Mouse (Mus musculus) A20 (cell line): ENCODE measurements around the gene Acod1.

Source experiments
- DNase-seq: peaks from one replicate; pipeline ENCODE4 v3.0.0-alpha.2; 2011; ENCODE audit warnings: low read depth, low spot score

Acod1 gene

DNA sequence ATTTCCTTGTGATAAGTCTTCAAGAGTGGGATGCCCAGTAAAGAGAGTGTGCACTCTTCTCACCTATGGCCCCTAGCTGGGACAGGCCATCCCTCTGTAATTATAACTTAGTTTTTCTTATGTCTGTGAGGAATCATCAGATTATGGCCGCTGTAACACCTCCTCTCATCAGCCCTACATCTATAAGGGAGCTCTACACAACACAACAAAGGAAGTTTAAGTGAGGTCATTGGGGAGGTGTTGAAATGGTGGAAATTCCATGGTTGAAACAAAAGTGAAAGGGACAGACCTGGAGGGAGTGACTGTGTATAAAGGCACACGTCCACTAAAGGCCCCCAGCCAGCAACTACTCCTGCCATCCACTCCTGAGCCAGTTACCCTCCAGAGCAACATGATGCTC, at the start of gene Acod1:
Acod1 (plus strand) TSS at position 301 of the 400 bp plus-strand sequence.
- DNase-seq, result no peak

DNA sequence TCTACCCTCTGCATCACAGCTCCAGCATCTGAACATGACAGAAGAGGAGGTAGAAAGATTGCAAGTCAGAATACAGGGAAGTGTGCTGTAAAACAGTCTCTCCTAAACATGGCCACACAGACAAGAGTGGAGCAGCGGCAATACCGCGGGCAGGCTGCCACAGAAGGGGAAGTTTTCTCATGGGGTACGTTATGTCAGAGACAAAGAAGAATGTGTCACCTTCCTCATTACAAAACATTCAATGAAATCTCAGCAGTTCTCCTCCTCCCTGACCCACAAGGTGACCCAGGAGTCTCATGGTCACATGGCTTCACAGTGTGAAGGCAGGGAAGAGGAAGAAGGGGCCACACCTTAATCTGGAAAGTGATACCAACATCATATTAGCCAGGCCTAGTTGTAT, 39.0 kb upstream of the Acod1 start:
- no peak for DNase-seq

DNA sequence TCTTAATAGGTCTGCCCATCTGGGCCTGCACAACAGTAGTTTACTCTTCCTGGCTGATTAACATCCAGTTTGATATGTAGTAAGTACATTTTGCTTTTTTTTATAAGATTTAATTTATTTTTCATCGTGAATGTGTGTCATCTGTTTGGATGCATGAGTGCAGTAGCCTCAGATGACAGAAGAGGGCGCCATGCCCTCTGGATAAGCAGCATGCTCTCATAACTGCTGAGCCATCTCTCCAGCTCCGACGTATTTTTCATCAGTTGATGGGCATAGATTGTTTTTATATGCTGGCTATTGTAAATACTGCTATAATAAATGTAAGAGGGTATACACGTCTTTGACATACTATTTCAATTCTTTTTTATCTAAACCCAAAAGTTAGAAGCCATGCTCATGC, 35.0 kb upstream of the Acod1 start:
- DNase-seq, result peak; percentile 91

DNA sequence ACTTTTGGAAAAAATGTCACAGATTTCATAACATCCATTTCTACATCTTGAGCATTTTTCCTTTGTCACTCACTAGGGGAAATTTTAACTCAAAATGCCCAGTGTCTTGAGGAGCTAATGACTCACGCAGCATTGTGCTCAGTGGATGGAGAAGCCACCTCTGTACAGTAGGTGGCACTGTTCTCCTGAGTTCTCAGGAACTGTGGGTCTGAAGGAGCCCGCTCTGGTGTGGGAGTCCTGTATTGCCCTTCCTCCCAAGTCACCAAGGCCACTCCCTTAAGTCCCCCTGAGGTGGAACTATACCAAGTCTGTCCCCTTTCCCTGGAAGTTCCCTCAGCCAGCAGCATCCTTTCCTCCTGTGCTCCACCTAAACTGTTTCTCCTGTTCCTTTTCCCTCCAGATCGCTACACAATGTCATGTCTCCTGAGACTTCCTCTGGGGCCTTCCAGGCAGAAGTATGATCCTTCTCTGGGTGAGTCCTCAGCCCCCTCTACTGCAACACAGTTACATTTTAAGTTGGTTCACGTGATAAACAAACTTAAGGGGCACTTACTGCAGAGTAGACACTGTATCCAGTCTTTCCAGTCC, 34.1 kb upstream of the Acod1 start:
- peak; percentile 95 for DNase-seq

DNA sequence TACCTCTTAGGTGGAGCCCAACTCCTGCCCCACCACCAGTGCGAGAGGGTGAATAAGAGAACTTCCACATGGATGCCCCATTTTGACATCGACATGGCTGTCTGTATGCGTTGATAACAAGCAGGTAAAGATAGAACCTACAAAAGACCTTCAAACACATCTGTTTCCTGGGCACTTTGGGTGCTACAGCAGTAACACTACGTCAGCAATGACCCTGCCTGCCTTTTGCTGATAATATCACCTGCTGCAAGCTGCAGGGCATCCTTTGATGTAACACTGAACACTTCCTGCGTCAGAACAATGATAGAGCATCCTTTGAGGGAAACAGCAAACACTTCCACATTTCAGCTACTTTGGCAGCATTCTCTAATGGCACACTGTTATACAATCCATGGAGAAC, 29.8 kb upstream of the Acod1 start:
- no peak for DNase-seq

DNA sequence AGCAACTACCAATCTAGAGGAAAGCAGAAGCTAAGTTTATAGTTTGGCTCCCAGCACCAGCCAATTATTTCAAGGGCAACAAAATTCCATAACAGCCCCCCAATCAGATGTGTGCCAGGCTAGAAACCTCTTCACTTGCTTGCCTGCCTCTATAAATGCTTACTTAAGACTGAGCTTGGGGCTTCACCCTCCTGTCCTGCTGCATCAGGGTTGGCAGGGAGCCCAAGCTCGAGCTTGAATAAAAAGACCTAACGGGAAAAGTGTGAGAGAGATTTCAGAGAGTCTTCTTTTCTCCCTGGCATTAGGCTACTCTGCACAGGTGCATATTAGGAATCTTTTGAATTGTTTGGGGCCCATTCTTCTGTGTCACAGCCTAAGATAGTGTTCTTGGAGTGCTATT, 26.7 kb upstream of the Acod1 start:
- no peak for DNase-seq

DNA sequence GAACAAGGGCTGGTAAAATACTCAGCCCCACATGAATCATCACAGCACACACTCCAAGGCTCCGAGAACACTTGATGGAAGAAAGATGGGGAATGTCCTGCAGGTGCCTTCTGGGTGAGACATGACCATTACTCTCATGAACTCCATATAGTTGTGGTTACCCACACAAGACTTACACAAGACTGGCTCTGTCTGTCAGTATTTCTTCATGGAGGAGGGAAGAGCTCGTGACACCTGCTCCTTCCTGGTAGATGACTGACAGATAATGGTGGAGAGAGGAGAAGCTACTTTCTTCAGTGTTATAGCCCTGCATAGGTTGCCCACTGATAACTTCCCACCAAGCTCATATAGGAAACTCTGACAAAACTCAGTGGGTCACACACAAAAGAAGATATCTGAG, 17.6 kb upstream of the Acod1 start:
- no peak for DNase-seq

DNA sequence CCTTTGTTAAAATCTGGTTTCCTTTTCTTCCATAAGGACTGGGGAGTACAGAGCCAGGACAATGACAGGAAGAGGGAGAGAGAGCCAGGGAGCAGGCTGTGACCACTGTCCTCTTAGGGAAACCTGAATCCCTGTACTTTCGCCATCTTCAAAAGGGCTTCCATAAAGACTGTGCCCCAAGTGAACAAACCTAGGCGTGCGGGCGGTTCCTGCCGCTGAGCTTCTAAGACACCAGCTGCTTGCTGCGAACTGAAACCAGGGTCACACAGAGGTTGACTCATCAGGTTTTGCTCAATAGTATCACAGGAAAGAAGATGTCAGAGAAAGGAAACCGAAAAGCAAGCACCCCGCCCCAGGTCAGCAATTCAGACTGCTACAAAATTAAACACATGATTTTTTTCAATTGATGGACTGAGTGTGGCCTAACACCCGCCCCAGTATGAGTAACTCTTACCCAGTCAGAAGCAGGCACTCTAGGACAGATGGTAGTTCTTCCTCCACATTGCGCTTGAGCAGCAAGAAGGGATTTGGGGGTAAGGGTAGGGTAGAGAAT, 13.4 kb upstream of the Acod1 start:
- DNase-seq, result peak; percentile 94

DNA sequence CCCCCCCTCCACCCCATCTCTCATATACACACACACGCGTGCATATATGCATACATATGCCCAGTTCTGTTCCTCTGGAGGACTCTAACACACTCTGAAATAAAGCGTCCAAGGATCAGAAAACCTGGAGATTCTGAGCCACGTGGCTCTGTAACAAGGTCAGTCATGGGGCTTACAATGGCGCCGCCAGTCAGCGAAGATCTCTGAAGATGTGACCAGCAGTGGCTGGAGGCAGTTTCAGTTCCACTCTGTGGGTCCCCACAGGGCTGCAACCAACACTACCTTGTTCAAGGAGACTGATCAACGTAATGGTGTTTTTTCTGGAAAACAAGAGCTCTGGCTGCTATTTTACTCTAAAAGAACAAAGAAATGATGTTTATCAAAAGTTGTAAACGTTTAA, 12.7 kb upstream of the Acod1 start:
- peak; percentile 95 for DNase-seq

DNA sequence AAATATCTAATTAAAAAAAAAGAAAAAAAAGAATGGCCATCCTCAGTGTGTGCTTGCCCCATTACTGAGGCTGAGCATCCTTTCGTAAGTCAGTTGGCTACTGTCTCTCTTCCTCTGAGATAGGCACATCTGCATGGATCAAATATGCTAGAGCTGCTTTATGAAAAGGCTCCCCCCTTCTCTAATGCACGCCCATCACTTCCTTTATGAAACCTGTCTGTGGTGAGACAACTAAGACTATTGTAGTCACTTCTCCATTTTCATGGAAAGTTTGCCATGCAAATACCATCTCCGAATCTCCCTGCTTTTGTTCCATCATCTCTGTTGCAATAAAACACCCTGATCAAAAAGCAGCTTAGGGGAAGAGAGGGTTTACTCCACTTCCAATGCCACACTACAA, 9.8 kb upstream of the Acod1 start:
- peak; percentile 87 for DNase-seq

DNA sequence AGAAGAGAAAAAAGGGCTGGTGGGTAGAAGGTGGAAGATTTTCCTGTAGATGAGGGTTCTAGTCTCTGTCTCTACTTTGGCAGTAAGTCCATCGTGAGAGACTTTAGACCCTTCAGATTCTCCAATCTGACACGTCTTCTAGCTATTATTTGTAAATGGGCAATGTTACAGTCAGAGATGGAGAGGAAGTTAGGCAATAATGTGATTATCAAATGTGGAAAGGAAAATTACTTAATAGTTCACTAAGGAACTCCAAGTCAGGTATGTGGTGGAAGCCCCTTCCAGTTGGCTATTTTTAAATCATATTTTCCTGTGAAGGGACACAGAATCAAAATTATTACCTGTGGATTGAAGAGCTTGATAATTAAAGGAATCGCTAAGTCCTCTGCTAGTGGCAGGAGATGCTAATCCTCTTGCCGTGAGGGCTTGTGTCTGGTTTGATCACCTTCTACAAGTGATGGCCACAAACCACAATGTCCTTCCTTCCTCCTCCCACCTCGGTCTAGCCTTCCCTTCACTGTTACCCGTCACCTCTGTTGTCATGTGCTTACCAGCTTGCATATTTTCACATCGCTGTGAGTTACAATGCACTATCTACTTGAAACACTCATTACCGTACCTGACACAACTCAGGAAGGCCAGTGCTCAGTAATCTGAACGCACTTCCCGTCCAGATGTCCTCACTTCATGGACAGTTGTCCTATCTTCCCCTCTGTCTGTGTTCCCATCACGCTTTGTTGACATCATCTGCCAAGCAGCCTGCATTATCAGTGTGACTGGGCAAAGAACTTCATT, 1.7 kb downstream of the Acod1 start:
- no peak for DNase-seq

DNA sequence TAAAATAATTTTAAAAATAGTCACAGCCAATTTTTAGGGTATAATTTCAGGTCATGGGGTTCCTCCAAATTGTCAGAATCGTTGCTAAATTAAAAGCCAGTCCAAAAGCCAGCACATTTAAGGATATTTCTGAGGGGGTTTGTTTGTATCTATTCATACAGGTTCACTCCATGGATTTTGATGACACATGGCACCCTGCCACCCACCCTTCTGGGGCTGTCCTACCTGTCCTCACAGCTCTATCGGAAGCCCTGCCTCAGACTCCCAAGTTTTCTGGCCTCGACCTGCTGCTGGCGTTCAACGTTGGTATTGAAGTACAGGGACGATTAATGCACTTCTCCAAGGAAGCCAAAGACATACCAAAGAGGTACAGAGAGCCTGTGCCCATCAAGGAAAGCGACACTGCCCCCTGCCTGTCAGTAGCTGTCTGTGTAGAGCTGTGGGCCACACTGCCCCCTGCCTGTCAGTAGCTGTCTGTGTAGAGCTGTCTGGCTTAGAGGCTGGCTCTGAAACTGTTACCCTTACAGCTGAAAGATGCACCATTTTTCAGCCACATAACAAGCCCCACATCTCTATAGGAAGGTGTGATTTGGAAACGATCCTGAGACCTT, 4.5 kb downstream of the Acod1 start:
- peak; percentile 93 for DNase-seq

DNA sequence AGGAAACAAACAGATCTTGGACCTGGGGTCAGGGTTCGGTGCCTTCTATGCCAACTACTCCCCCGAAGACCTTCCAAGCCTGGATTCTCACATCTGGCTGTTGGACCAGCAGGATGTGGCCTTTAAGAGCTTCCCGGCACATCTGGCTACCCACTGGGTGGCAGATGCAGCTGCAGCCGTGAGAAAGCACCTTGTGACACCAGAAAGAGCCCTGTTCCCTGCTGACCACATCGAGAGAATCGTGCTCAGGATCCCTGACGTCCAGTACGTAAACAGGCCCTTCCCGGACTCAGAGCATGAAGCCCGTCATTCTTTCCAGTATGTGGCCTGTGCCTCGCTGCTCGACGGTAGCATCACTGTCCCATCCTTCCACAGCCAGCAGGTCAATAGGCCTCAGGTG, 8.0 kb downstream of the Acod1 start:
- DNase-seq, result no peak

DNA sequence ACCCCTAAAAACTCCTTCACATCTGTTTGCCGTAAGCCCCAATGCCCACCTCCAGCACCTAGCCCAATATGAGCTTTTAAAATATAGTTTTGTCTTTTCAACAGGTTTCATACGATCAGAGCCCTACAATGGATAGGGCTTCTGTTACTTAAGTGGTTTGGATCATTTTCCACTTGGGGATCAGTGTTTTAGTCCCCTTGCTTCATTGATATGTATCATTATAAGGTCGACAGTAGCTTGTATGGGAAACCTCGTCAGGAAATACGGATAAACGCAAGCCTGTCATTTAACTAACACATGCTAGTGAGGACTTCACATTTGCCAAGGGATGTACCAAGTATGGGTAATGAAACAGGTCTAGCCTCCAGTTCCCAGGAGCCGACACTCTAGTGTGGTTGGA, 9.8 kb downstream of the Acod1 start:
- DNase-seq, result no peak

DNA sequence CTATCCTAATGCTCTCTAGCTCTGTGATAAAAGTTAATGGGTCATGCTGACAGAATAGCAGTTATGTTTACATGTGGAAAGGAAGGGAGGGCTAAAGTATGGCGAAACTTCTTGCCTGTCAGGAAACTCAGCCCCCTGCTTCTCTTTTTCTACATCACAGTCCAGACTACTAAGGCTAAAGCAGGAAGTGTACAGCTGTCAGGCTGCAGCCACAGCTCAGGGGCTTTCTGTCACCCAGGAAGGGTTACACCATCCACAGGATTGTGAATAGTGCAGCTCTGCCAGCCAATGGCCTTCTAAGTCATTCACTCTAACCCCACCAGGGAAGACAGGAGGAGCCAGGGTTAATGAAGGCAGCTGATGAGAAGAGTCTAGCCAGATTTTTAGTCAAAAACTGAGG, 12.2 kb downstream of the Acod1 start:
- DNase-seq, result peak; percentile 45

DNA sequence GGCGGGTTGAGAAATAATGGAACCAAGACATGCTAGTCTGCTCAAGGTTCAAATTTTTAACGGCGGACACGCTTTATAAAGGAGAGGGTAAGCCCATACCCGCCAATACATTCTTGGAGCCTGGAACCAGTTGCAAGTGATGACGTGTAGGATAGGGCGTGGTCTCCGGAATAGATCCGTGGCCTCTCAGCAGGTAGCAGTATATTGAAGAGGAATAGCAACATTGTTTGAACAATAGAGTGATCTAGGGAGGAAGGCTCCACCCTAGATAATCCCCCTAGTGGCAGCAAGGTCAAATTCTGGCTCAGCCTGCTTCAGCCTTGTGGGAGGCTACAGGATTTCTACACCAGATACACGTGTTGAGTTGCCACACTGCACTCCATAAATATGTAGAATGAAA, 12.7 kb downstream of the Acod1 start:
- no peak for DNase-seq

DNA sequence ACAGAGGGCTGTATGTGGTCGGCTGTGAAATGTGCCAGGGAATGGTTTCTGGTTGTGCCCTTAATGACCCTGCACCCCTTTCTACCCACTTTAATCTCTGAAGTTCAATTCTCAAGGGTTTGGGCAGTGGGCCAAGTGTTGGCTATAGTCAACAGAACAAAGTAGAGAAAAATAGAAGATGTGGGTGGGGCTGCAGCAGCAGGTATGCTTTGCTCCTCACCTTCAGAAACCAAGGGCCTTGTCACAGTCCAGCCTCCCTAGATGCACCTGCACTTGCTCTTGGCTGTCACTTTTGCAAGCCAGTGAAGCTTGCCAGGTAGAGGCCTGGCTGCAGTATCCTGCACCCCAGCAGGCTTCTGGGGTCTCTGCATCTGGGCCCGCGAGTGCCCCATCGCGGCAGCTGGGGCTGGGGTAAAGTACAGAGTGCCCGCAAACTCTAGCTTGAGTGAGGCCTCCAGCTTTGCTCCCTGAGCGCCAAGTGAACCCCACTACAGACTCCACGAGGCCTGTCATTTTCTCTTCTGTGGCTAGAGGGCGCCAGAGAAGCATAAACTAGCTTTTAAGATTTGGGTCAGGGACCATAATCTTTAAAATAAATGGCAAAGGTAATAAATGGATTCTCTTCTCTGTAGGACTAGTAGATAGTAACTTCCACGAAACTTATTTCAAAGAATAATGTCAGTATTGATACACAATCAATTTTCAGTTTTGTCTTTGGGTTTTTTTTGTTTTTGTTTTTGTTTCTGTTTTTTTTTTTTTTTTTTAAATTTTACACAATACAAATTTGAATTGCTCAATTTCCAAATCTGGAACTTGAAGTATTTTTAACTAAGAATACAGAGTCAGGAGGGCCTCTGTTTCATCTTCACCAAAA, 18.8 kb downstream of the Acod1 start:
- peak; percentile 90 for DNase-seq

DNA sequence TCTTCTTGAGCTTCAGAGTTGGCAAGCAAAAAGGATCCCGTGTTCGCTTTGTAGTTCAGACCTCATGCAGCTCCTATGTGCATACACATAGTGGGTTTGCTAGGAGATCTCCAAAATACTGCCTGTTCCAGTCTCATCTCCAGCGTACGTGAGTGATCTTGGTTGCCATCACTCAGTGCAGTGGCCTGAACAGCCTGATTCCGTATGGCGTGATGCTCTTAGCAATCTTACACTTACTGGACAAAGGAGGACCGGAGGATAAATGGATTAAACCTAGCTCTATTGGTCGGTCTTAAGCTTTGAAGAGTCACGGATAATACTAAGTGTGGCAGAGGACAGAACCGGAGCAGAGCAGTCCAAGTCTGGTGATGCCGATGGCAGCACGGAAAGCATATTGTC, 22.7 kb downstream of the Acod1 start:
- DNase-seq, result no peak

DNA sequence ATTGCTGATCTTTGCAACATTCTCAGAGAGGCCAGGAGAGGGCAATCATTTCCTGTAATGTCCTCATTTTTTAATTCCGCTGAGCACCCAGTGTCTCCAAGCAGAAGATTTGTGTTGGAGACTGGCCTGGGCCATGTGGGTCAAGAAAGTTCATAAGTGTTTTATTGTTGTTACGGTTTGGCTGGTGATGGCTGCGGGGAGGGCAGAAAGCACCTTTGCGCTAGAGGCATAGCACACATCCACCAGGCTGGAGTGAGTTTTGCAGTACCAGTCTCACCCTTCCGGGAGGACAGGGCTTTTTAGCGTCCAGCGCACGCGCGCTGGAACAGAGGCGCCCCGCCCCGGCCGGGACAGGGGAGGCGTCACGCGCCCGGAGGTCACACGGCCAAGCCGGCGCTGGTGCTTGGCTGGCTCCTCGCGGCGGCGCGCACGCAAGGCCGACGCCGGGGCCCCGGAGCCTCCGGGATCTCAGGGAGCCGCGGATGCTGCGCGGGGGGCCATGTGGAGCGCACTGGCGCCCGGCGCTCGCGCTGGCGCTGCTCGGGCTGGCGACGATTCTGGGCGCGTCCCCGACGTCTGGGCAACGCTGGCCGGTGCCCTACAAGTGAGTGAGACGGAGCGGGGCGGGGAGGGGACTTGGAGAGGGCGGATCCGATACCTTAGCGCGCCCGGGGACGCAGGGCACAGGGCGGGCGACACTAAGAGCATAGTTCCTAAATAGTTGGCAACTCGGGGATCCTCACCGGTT, 23.3 kb downstream of the Acod1 start, which contains the start of gene Cln5:
Cln5 (plus strand) TSS at position 353 of the 748 bp plus-strand sequence.
- peak; percentile 99 for DNase-seq

DNA sequence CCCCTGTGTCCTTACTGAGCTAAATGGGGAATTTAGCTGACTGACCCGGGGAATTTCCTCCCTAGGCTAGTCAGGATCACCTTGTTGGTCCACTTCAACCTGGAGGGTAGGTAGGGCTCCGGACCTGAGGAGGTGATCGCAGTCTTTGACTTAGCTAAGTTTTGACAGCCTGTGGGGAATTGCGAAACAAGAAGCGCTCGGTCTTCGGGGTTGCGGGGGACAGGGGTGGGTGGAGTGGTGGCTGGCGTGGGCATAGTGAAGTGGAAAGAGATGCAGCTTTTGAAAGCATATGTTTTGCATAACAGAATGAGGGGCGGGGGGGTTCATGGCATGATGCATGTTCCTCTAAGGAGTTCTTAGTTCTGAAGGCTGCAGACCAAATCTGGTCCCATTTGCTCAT, 24.0 kb downstream of the Acod1 start:
- DNase-seq, result peak; percentile 80

DNA sequence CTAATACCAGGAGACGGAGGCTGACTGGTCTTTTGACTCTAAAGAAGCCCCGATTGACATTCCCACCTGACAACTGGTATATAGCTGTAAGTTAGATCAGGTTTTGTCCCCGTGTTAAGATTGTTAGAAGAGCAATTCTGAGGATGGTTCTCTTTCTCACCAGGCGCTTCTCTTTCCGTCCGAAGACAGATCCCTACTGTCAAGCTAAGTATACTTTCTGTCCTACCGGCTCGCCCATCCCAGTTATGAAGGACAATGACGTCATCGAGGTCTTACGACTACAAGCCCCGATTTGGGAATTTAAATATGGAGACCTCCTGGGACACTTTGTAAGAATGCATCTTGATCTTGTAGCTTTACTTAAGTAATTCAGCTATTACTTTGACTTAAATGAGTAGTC, 24.7 kb downstream of the Acod1 start:
- DNase-seq, result no peak
